Mouse (Mus musculus): ENCODE data around the gene Scly. TPM values are rescaled to one million over a fixed set of nuclear protein-coding genes. Genes with fewer than 3 reads are reported as not detected.

The Scly gene
- polyA plus RNA-seq, 1 experiment, result 26.6 TPM

GRCm38 (mm10) chr1:91350841-91351240 lies 52.7 kb downstream of the Scly start, which contains the start of gene Klhl30:
TSS of gene Klhl30 (plus strand) at chr1:91351016.
- TF ChIP-seq POLR2A (IDR thresholded peaks at IDR 0.05; ENCODE audit: borderline replicate concordance, extremely low read depth, low read depth, low read length) (no peak), CTCF (IDR thresholded peaks at IDR 0.05; ENCODE audit: insufficient read depth, low read length) (no peak)
- H3K4me1 ChIP-seq (ENCODE audit: control insufficient read depth, insufficient read depth, low read length), result no peaks in the 10 kb centered on the region
- WGBS, result 45% methylated on average over 4 of the region's 4 CpGs
- no peak for DNase-seq
- H3K4me3 ChIP-seq (replicated peaks; ENCODE audit: extremely low read depth, low read depth, low read length), result no peak within 1 kb of the TSS

GRCm38 (mm10) chr1:91351249-91351648 lies 53.1 kb downstream of the Scly start:
- TF ChIP-seq POLR2A (IDR thresholded peaks at IDR 0.05; ENCODE audit: borderline replicate concordance, extremely low read depth, low read depth, low read length) (no peak), CTCF (IDR thresholded peaks at IDR 0.05; ENCODE audit: insufficient read depth, low read length) (no peak)
- 66% methylated on average over 3 of the region's 3 CpGs for WGBS

DNA sequence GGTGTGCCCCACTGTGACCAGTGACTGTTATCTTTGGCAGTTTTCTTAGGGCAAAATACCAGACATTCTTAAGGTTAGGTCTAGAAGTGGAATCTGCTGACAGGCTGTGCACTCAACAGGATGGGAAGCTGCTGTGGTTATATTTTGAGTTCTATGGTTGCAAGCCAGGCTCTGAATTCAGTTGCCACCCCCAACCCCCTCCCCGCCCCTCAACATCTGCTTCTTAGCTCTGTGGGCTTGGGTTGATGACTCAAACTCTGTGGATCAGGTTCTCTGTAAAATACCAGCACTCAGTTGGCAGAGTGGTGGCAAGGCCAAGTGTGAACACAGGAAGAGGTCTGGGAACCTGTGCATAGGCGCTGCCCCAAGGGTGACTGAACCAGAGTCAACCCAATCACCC lies 54.1 kb downstream of the Scly start:
- Histone ChIP-seq H3K4me3 (replicated peaks; ENCODE audit: extremely low read depth, low read depth, low read length) (no peak overlapping the region), H3K4me1 (ENCODE audit: control insufficient read depth, insufficient read depth, low read length) (no peaks in the 10 kb centered on the region)
- WGBS, result 76% methylated on average over 2 of the region's 2 CpGs
- no peak for DNase-seq
- TF ChIP-seq POLR2A (IDR thresholded peaks at IDR 0.05; ENCODE audit: borderline replicate concordance, extremely low read depth, low read depth, low read length), result no peak
- no peak for TF ChIP-seq CTCF (IDR thresholded peaks at IDR 0.05; ENCODE audit: insufficient read depth, low read length)

More at GRCm38 (mm10) chr1:91351249-91351648, 53.1 kb downstream of the Scly start:
- H3K4me1 ChIP-seq (ENCODE audit: control insufficient read depth, insufficient read depth, low read length), result no peaks in the 10 kb centered on the region
- no peak for DNase-seq
- H3K4me3 ChIP-seq (replicated peaks; ENCODE audit: extremely low read depth, low read depth, low read length), result no peak overlapping the region

GRCm38 (mm10) chr1:91356105-91356504 lies 58.0 kb downstream of the Scly start:
- 63% methylated on average over 11 of the region's 11 CpGs for WGBS
- DNase-seq, result no peak
- H3K4me3 ChIP-seq (replicated peaks; ENCODE audit: extremely low read depth, low read depth, low read length), result no peak overlapping the region

GRCm38 (mm10) chr1:91362113-91362512 lies 64.0 kb downstream of the Scly start:
- Histone ChIP-seq H3K4me1 (ENCODE audit: control insufficient read depth, insufficient read depth, low read length) (peaks cover 8% of the 10 kb centered on the region; the same call in 1 of the 2 replicates), H3K4me3 (replicated peaks; ENCODE audit: extremely low read depth, low read depth, low read length) (no peak overlapping the region)
- TF ChIP-seq POLR2A (IDR thresholded peaks at IDR 0.05; ENCODE audit: borderline replicate concordance, extremely low read depth, low read depth, low read length) (no peak), CTCF (IDR thresholded peaks at IDR 0.05; ENCODE audit: insufficient read depth, low read length) (no peak)
- WGBS, result 67% methylated on average over 5 of the region's 5 CpGs
- no peak for DNase-seq

More at GRCm38 (mm10) chr1:91356105-91356504, 58.0 kb downstream of the Scly start:
- TF ChIP-seq CTCF (IDR thresholded peaks at IDR 0.05; ENCODE audit: insufficient read depth, low read length) (no peak), POLR2A (IDR thresholded peaks at IDR 0.05; ENCODE audit: borderline replicate concordance, extremely low read depth, low read depth, low read length) (no peak)
- H3K4me1 ChIP-seq (ENCODE audit: control insufficient read depth, insufficient read depth, low read length), result no peaks in the 10 kb centered on the region

GRCm38 (mm10) chr1:91364822-91365644 lies 66.9 kb downstream of the Scly start:
- no peak for DNase-seq
- WGBS, result 88% methylated on average over 16 of the region's 16 CpGs
- no peak for TF ChIP-seq CTCF (IDR thresholded peaks at IDR 0.05; ENCODE audit: insufficient read depth, low read length)
- no peak for TF ChIP-seq POLR2A (IDR thresholded peaks at IDR 0.05; ENCODE audit: borderline replicate concordance, extremely low read depth, low read depth, low read length)

GRCm38 (mm10) chr1:91365816-91366214 lies 67.7 kb downstream of the Scly start:
- WGBS, result 33% methylated on average over 8 of the region's 8 CpGs
- DNase-seq, result no peak
- TF ChIP-seq POLR2A (IDR thresholded peaks at IDR 0.05; ENCODE audit: borderline replicate concordance, extremely low read depth, low read depth, low read length) (no peak), CTCF (IDR thresholded peaks at IDR 0.05; ENCODE audit: insufficient read depth, low read length) (no peak)
- H3K4me1 ChIP-seq (ENCODE audit: control insufficient read depth, insufficient read depth, low read length), result peaks cover 8% of the 10 kb centered on the region; the same call in 1 of the 2 replicates
- H3K4me3 ChIP-seq (replicated peaks; ENCODE audit: extremely low read depth, low read depth, low read length), result no peak overlapping the region

More at GRCm38 (mm10) chr1:91364822-91365644, 66.9 kb downstream of the Scly start:
- Histone ChIP-seq H3K4me1 (ENCODE audit: control insufficient read depth, insufficient read depth, low read length) (peaks cover 8% of the 10 kb centered on the region; the same call in 1 of the 2 replicates), H3K4me3 (replicated peaks; ENCODE audit: extremely low read depth, low read depth, low read length) (no peak overlapping the region)

DNA sequence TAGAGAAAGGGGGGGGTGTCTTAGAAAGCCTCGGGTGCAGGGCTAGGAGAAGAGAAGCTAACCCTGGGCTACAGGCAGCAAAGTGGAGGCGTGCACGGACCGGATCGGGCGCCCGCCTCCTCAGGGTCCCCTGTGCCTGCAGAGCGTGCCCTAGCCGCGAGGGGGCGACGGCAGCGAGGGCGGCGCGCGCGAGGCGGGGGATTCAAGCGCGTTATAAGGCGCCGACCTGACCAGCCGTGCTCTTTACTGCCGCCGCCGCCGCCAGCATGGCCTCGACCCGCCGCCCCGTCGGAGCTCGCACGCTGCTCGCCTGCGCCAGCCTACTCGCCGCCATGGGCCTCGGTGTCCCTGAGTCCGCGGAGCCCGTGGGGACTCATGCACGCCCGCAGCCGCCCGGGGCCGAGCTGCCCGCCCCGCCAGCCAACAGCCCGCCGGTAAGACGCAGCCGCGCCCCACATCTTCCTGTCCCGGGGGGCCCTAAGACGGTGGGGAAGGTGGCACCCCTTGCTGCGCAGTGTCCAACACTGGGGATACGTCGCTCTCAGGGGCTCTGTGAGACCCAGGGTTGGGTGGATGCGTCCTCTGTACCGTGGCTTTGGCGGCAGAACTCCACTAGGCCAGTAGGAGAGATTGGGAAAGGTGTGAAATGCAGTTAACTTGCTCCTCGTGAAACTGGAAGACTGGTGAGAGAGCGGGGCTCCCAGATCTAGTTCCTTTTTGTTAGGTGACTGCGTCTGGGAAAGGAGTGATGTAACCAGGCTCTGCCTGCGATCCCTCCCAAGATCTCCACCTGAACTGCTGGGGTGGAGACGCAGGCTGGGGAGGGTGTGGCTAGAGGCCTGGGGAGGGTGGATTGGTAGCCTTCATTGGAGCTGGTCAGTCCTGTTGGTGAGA lies 68.3 kb downstream of the Scly start, which contains the start of gene Erfe:
Gene Erfe, plus strand, starts transcription at position 216 of the 894 bp plus-strand sequence.
- 2% methylated on average over 68 of the region's 68 CpGs for WGBS
- peak; percentile 32; the same call in 1 of the 2 replicates for TF ChIP-seq CTCF (IDR thresholded peaks at IDR 0.05; ENCODE audit: insufficient read depth, low read length)
- TF ChIP-seq POLR2A (IDR thresholded peaks at IDR 0.05; ENCODE audit: borderline replicate concordance, extremely low read depth, low read depth, low read length), result no peak
- peak; percentile 74 for DNase-seq

GRCm38 (mm10) chr1:91367295-91367694 lies 69.2 kb downstream of the Scly start:
- WGBS, result 95% methylated on average over 3 of the region's 3 CpGs
- no peak for DNase-seq
- peaks cover 8% of the 10 kb centered on the region; the same call in 1 of the 2 replicates for H3K4me1 ChIP-seq (ENCODE audit: control insufficient read depth, insufficient read depth, low read length)
- TF ChIP-seq CTCF (IDR thresholded peaks at IDR 0.05; ENCODE audit: insufficient read depth, low read length) (no peak), POLR2A (IDR thresholded peaks at IDR 0.05; ENCODE audit: borderline replicate concordance, extremely low read depth, low read depth, low read length) (no peak)
- no peak overlapping the region for H3K4me3 ChIP-seq (replicated peaks; ENCODE audit: extremely low read depth, low read depth, low read length)

More for the DNA sequence above, 68.3 kb downstream of the Scly start, which contains the start of gene Erfe:
- Histone ChIP-seq H3K4me1 (ENCODE audit: control insufficient read depth, insufficient read depth, low read length) (peaks cover 8% of the 10 kb centered on the region; the same call in 1 of the 2 replicates), H3K4me3 (replicated peaks; ENCODE audit: extremely low read depth, low read depth, low read length) (peak within 1 kb of the TSS; percentile 31)
